Mouse (Mus musculus) kidney, embryonic 15.5 days (tissue): ENCODE data around the gene Hcst. TPM values are rescaled to one million over a fixed set of nuclear protein-coding genes. Genes with fewer than 3 reads are reported as not detected.

Source experiments
- ATAC-seq: fragments of 200-750 bp; cut with Nextera tagmentation; replicated peaks from 2 replicates; pipeline ENCODE4 v1.8.0; 2017; ENCODE audit warnings: moderate TSS enrichment; ENCODE audit not compliant: low FRiP score
- H3K27ac ChIP-seq: fragments of 300-500 bp; sonication (generic); 2 replicates; pipeline ENCODE4 v1.5.1; 2015; ENCODE audit warnings: mild to moderate bottlenecking, inconsistent platforms
- H3K27me3 ChIP-seq: fragments of 300-500 bp; sonication (generic); 2 replicates; pipeline ENCODE4 v1.6.1; 2015; ENCODE audit warnings: inconsistent platforms
- H3K36me3 ChIP-seq: fragments of 300-500 bp; sonication (generic); 2 replicates; pipeline ENCODE4 v1.6.1; 2015; ENCODE audit warnings: inconsistent platforms
- H3K4me1 ChIP-seq: fragments of 300-500 bp; sonication (generic); 2 replicates; pipeline ENCODE4 v1.6.1; 2015; ENCODE audit warnings: inconsistent platforms
- H3K4me2 ChIP-seq: fragments of 300-500 bp; sonication (generic); 2 replicates; pipeline ENCODE4 v1.6.1; 2015; ENCODE audit warnings: moderate library complexity, mild to moderate bottlenecking, inconsistent platforms
- H3K4me3 ChIP-seq: fragments of 300-500 bp; sonication (generic); replicated peaks from 2 replicates; pipeline ENCODE4 v1.5.1; 2015; ENCODE audit warnings: mild to moderate bottlenecking, inconsistent platforms
- H3K9ac ChIP-seq: fragments of 300-500 bp; sonication (generic); 2 replicates; pipeline ENCODE4 v1.6.1; 2015; ENCODE audit warnings: mild to moderate bottlenecking, inconsistent platforms
- H3K9me3 ChIP-seq: fragments of 300-500 bp; sonication (generic); replicated peaks from 2 replicates; pipeline ENCODE4 v1.6.1; 2016; ENCODE audit warnings: inconsistent platforms
- WGBS: fragments of 180-500 bp; shearing (Covaris S2); methylation state at CpG from one replicate; pipeline ENCODE4 v1.1.7; 2015; ENCODE audit warnings: mixed read lengths; 5-methylcytosine and 5-hydroxymethylcytosine counted together
- polyA plus RNA-seq: library from polyadenylated mRNA; unstranded; fragments of >200 nt; fragmentation: Nextera tagmentation; extraction: Ambion mirVana; gene quantifications from 2 replicates; pipeline ENCODE4 v1.2.1, GENCODE M21; 2015

The Hcst gene
- polyA plus RNA-seq, 1 experiment from 2014 or later, result 0.64 TPM

- Histone ChIP-seq H3K4me1 (peaks cover 14% of the 10 kb centered on the region), H3K36me3 (no peaks in the 10 kb centered on the region), H3K27ac (no peak overlapping the region), H3K9ac (no peak overlapping the region), H3K9me3 (peaks cover 6% of the 10 kb centered on the region; the same call in 1 of the 2 replicates), H3K27me3 (peaks cover 69% of the 10 kb centered on the region), H3K4me3 (no peak overlapping the region), H3K4me2 (no peak overlapping the region)
- ATAC-seq, result no peak
- 75% methylated on average over 7 of the region's 7 CpGs for WGBS
Measured at GRCm38 (mm10) chr7:30450241-30450640, 30.6 kb upstream of the Hcst start.

GRCm38 (mm10) chr7:30444971-30445751 lies 25.5 kb upstream of the Hcst start, which contains the start of gene Aplp1:
Aplp1 (minus strand) TSS chr7:30445535.
- Histone ChIP-seq H3K27me3 (peaks cover 40% of the 10 kb centered on the region), H3K36me3 (no peaks in the 10 kb centered on the region), H3K4me3 (peak within 1 kb of the TSS; percentile 70), H3K4me2 (peak within 1 kb of the TSS; percentile 93), H3K9ac (peak within 1 kb of the TSS; percentile 64), H3K27ac (no peak within 1 kb of the TSS), H3K4me1 (peaks cover 34% of the 10 kb centered on the region), H3K9me3 (peaks cover 6% of the 10 kb centered on the region; the same call in 1 of the 2 replicates)
- WGBS, result under 1% methylated on average over 54 of the region's 72 CpGs
- peak; percentile 66 for ATAC-seq

- Histone ChIP-seq H3K27me3 (peaks cover 43% of the 10 kb centered on the region), H3K4me2 (peak overlapping the region; percentile 93), H3K9me3 (peaks cover 6% of the 10 kb centered on the region; the same call in 1 of the 2 replicates), H3K4me3 (peak overlapping the region; percentile 70), H3K36me3 (no peaks in the 10 kb centered on the region), H3K9ac (peak overlapping the region; percentile 64), H3K4me1 (peaks cover 34% of the 10 kb centered on the region), H3K27ac (no peak overlapping the region)
- ATAC-seq, result no peak; the same call in 1 of the 2 replicates
- 1% methylated on average over 36 of the region's 38 CpGs for WGBS
Measured at GRCm38 (mm10) chr7:30444154-30444970, 24.7 kb upstream of the Hcst start.

GRCm38 (mm10) chr7:30443696-30444095 lies 24.0 kb upstream of the Hcst start:
- 23% methylated on average over 9 of the region's 9 CpGs for WGBS
- peak overlapping the region; percentile 70; the same call in 1 of the 2 replicates for H3K4me3 ChIP-seq
- peaks cover 34% of the 10 kb centered on the region for H3K4me1 ChIP-seq
- H3K4me2 ChIP-seq, result peak overlapping the region; percentile 93
- no peak for ATAC-seq
- H3K27ac ChIP-seq, result no peak overlapping the region
- H3K36me3 ChIP-seq, result no peaks in the 10 kb centered on the region
- H3K9me3 ChIP-seq, result peaks cover 6% of the 10 kb centered on the region; the same call in 1 of the 2 replicates
- H3K27me3 ChIP-seq, result peaks cover 43% of the 10 kb centered on the region
- H3K9ac ChIP-seq, result no peak overlapping the region

- Histone ChIP-seq H3K27ac (no peak overlapping the region), H3K27me3 (peaks cover 50% of the 10 kb centered on the region), H3K4me1 (peaks cover 31% of the 10 kb centered on the region), H3K4me2 (no peak overlapping the region), H3K9ac (no peak overlapping the region), H3K36me3 (no peaks in the 10 kb centered on the region), H3K4me3 (no peak overlapping the region), H3K9me3 (no peaks in the 10 kb centered on the region)
- ATAC-seq, result no peak
- WGBS, result 26% methylated on average over 3 of the region's 5 CpGs
Measured at GRCm38 (mm10) chr7:30440697-30441096, 21.0 kb upstream of the Hcst start.

GRCm38 (mm10) chr7:30439734-30440133 lies 20.1 kb upstream of the Hcst start:
- ATAC-seq, result no peak
- Histone ChIP-seq H3K27ac (no peak overlapping the region), H3K9me3 (no peaks in the 10 kb centered on the region), H3K9ac (no peak overlapping the region), H3K36me3 (no peaks in the 10 kb centered on the region), H3K4me2 (no peak overlapping the region), H3K4me3 (no peak overlapping the region), H3K4me1 (peaks cover 23% of the 10 kb centered on the region), H3K27me3 (peaks cover 49% of the 10 kb centered on the region)
- 83% methylated on average over 13 of the region's 13 CpGs for WGBS

GRCm38 (mm10) chr7:30436879-30437278 lies 17.2 kb upstream of the Hcst start:
- Histone ChIP-seq H3K4me3 (no peak overlapping the region), H3K36me3 (no peaks in the 10 kb centered on the region), H3K27ac (no peak overlapping the region), H3K4me1 (peaks cover 3% of the 10 kb centered on the region), H3K4me2 (no peak overlapping the region), H3K27me3 (peaks cover 38% of the 10 kb centered on the region), H3K9ac (no peak overlapping the region), H3K9me3 (no peaks in the 10 kb centered on the region)
- ATAC-seq, result no peak
- 16% methylated on average over 10 of the region's 10 CpGs for WGBS

- Histone ChIP-seq H3K27me3 (peaks cover 37% of the 10 kb centered on the region), H3K9ac (no peak overlapping the region), H3K27ac (no peak overlapping the region), H3K4me1 (no peaks in the 10 kb centered on the region), H3K4me2 (no peak overlapping the region), H3K4me3 (no peak overlapping the region), H3K36me3 (no peaks in the 10 kb centered on the region), H3K9me3 (no peaks in the 10 kb centered on the region)
- 41% methylated on average over 9 of the region's 9 CpGs for WGBS
- ATAC-seq, result no peak
Measured at GRCm38 (mm10) chr7:30435156-30435555, 15.5 kb upstream of the Hcst start.

- no peaks in the 10 kb centered on the region for H3K4me1 ChIP-seq
- peaks cover 33% of the 10 kb centered on the region for H3K27me3 ChIP-seq
- no peak overlapping the region for H3K9ac ChIP-seq
- no peak for ATAC-seq
- WGBS, result 69% methylated on average over 10 of the region's 10 CpGs
- H3K4me3 ChIP-seq, result no peak overlapping the region
- no peaks in the 10 kb centered on the region for H3K9me3 ChIP-seq
- no peak overlapping the region for H3K27ac ChIP-seq
- no peak overlapping the region for H3K4me2 ChIP-seq
- H3K36me3 ChIP-seq, result no peaks in the 10 kb centered on the region
Measured at GRCm38 (mm10) chr7:30434701-30435100, 15.0 kb upstream of the Hcst start.

- no peak overlapping the region for H3K27ac ChIP-seq
- no peak overlapping the region for H3K9ac ChIP-seq
- peaks cover 29% of the 10 kb centered on the region for H3K27me3 ChIP-seq
- H3K4me1 ChIP-seq, result no peaks in the 10 kb centered on the region
- no peak for ATAC-seq
- no peak overlapping the region for H3K4me2 ChIP-seq
- H3K9me3 ChIP-seq, result no peaks in the 10 kb centered on the region
- no peaks in the 10 kb centered on the region for H3K36me3 ChIP-seq
- 1% methylated on average over 10 of the region's 10 CpGs for WGBS
- no peak overlapping the region for H3K4me3 ChIP-seq
Measured at GRCm38 (mm10) chr7:30434238-30434637, 14.6 kb upstream of the Hcst start.

GRCm38 (mm10) chr7:30431793-30432192 lies 12.1 kb upstream of the Hcst start:
- WGBS, result 19% methylated on average over 3 of the region's 3 CpGs
- H3K36me3 ChIP-seq, result peaks cover 3% of the 10 kb centered on the region; the same call in 1 of the 2 replicates
- no peak for ATAC-seq
- H3K4me3 ChIP-seq, result no peak overlapping the region
- no peaks in the 10 kb centered on the region for H3K4me1 ChIP-seq
- no peak overlapping the region for H3K9ac ChIP-seq
- H3K9me3 ChIP-seq, result no peaks in the 10 kb centered on the region
- no peak overlapping the region for H3K4me2 ChIP-seq
- no peak overlapping the region for H3K27ac ChIP-seq
- peaks cover 21% of the 10 kb centered on the region for H3K27me3 ChIP-seq

- no peak overlapping the region for H3K9ac ChIP-seq
- 42% methylated on average over 2 of the region's 2 CpGs for WGBS
- no peak overlapping the region for H3K27ac ChIP-seq
- no peaks in the 10 kb centered on the region for H3K4me1 ChIP-seq
- H3K36me3 ChIP-seq, result peaks cover 13% of the 10 kb centered on the region
- H3K4me2 ChIP-seq, result no peak overlapping the region
- H3K4me3 ChIP-seq, result no peak overlapping the region
- peaks cover 6% of the 10 kb centered on the region for H3K27me3 ChIP-seq
- H3K9me3 ChIP-seq, result no peaks in the 10 kb centered on the region
- no peak for ATAC-seq
Measured at GRCm38 (mm10) chr7:30430191-30430590, 10.5 kb upstream of the Hcst start.
